Mouse (Mus musculus) forebrain, embryonic 13.5 days (tissue): Measurements from ENCODE around the gene Ppp1r12b. TPM values are rescaled to one million over a fixed set of nuclear protein-coding genes. Genes with fewer than 3 reads are reported as not detected.

Experiments used
- ATAC-seq: fragments of 200-750 bp; cut with Nextera tagmentation; 2 replicates; pipeline ENCODE4 v1.8.0; 2017
- H3K27ac ChIP-seq: fragments of 300-500 bp; sonication (generic); 2 replicates; pipeline ENCODE4 v1.5.1; 2015; ENCODE audit warnings: inconsistent platforms, mild to moderate bottlenecking, moderate library complexity
- H3K27me3 ChIP-seq: fragments of 300-500 bp; sonication (generic); 2 replicates; pipeline ENCODE4 v1.6.1; 2015; ENCODE audit warnings: mild to moderate bottlenecking, inconsistent platforms
- H3K36me3 ChIP-seq: fragments of 300-500 bp; sonication (generic); 2 replicates; pipeline ENCODE4 v1.6.1; 2015; ENCODE audit warnings: mild to moderate bottlenecking, inconsistent platforms; ENCODE audit not compliant: poor library complexity, severe bottlenecking
- H3K4me1 ChIP-seq: fragments of 300-500 bp; sonication (generic); 2 replicates; pipeline ENCODE4 v1.6.1; 2015; ENCODE audit warnings: inconsistent platforms
- H3K4me2 ChIP-seq: fragments of 300-500 bp; sonication (generic); 2 replicates; pipeline ENCODE4 v1.6.1; 2015; ENCODE audit warnings: inconsistent platforms, mild to moderate bottlenecking, moderate library complexity
- H3K4me3 ChIP-seq: fragments of 300-500 bp; sonication (generic); 2 replicates; pipeline ENCODE4 v1.5.1; 2015; ENCODE audit warnings: mild to moderate bottlenecking, inconsistent platforms
- H3K9ac ChIP-seq: fragments of 300-500 bp; sonication (generic); 2 replicates; pipeline ENCODE4 v1.6.1; 2015; ENCODE audit warnings: mild to moderate bottlenecking, inconsistent platforms
- H3K9me3 ChIP-seq: fragments of 300-500 bp; sonication (generic); replicated peaks from 2 replicates; pipeline ENCODE4 v1.6.1; 2016; ENCODE audit warnings: inconsistent platforms
- WGBS: fragments of 180-500 bp; shearing (Covaris S2); methylation state at CpG from one replicate; pipeline ENCODE4 v1.1.7; 2015; 5-methylcytosine and 5-hydroxymethylcytosine counted together
- polyA plus RNA-seq: library from polyadenylated mRNA; unstranded; fragments of >200 nt; fragmentation: Nextera tagmentation; extraction: Ambion mirVana; gene quantifications from 2 replicates; pipeline ENCODE4 v1.2.1, GENCODE M21; 2015

Gene Ppp1r12b
- polyA plus RNA-seq, 1 experiment from 2014 or later, result 11.2 TPM

DNA sequence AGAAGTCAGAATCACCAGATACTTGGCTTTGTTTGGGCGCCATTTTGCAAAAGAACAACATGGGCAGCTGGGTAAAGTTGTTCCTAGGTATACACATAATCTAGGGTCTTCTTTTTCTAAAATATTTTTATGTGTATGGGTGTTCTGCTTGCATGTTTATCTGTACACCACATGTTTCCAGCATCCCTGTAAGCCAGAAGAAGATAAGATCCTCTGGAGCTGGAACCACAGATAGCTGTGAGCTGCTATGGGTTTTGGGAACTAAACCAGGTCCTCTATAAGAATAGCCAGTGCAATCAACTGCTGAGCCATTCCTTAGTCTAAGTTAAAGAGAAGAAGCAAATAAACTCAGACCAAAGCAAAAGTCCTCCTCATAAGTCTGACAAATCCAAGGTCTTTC lies 138.6 kb downstream of the Ppp1r12b start:
- H3K9me3 ChIP-seq, result no peaks in the 10 kb centered on the region
- no peaks in the 10 kb centered on the region for H3K4me1 ChIP-seq
- no peak overlapping the region for H3K27ac ChIP-seq
- WGBS, result 91% methylated on average over 1 of the region's 1 CpGs
- no peak overlapping the region for H3K4me2 ChIP-seq
- no peak for ATAC-seq
- H3K36me3 ChIP-seq, result no peaks in the 10 kb centered on the region
- no peak overlapping the region for H3K4me3 ChIP-seq
- H3K9ac ChIP-seq, result no peak overlapping the region
- H3K27me3 ChIP-seq, result no peaks in the 10 kb centered on the region

DNA sequence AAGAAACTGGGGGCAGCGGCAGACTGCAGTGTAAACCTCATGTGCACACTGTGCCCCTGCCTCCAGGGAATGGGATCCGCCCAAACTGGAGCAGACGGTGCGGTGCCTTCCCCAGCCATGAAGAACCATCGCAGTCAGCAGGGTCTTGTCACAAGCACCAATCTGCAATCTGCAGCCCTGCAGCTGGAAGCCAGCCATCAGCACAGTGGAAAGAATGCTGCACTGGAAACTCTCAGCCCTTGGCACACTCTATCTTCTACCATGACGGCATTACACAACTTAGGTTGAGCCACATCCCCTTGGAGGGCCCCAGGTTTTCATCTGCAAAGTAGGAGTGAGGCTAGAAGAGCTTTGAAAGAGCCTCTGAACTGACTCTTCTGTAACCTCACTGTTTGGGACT lies 139.1 kb downstream of the Ppp1r12b start:
- no peaks in the 10 kb centered on the region for H3K27me3 ChIP-seq
- H3K36me3 ChIP-seq, result no peaks in the 10 kb centered on the region
- H3K4me3 ChIP-seq, result no peak overlapping the region
- H3K27ac ChIP-seq, result no peak overlapping the region
- no peaks in the 10 kb centered on the region for H3K9me3 ChIP-seq
- ATAC-seq, result peak; percentile 62; the same call in 1 of the 2 replicates
- H3K9ac ChIP-seq, result no peak overlapping the region
- H3K4me2 ChIP-seq, result no peak overlapping the region
- H3K4me1 ChIP-seq, result no peaks in the 10 kb centered on the region
- WGBS, result 70% methylated on average over 6 of the region's 6 CpGs

DNA sequence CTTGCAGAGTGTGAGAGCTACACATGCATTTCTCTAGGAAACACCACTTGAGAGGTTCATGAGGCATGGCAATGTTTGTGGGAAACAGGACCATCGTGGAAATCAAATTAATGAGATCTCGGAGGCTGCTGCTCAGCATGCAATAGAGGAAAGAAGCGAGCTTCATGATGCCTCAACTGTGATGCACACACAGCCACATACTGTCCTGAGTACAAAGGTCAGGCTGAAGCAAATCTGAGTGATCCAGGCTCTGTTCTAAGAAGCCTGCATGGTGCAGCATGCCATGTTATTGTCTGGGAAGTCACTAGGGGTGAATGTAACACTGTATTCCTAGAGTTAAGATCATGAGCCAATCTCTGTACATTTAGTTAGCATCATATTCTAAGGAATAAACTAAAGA lies 140.0 kb downstream of the Ppp1r12b start:
- Histone ChIP-seq H3K27ac (no peak overlapping the region), H3K4me1 (no peaks in the 10 kb centered on the region), H3K4me3 (no peak overlapping the region), H3K27me3 (no peaks in the 10 kb centered on the region), H3K9ac (no peak overlapping the region), H3K36me3 (no peaks in the 10 kb centered on the region), H3K4me2 (no peak overlapping the region), H3K9me3 (no peaks in the 10 kb centered on the region)
- 67% methylated on average over 3 of the region's 3 CpGs for WGBS
- ATAC-seq, result no peak

- Histone ChIP-seq H3K9me3 (no peaks in the 10 kb centered on the region), H3K27me3 (no peaks in the 10 kb centered on the region), H3K4me2 (no peak overlapping the region), H3K27ac (no peak overlapping the region), H3K9ac (no peak overlapping the region), H3K36me3 (no peaks in the 10 kb centered on the region), H3K4me3 (no peak overlapping the region), H3K4me1 (peaks cover 28% of the 10 kb centered on the region)
- 0 out of 2 replicates have a peak, but pooled peaks have one; percentile 45 for ATAC-seq
- WGBS, result 55% methylated on average over 9 of the region's 9 CpGs
These were observed 150.3 kb downstream of the Ppp1r12b start for GRCm38 (mm10) chr1:134805471-134805870.

- no peak overlapping the region for H3K9ac ChIP-seq
- no peak for ATAC-seq
- H3K4me3 ChIP-seq, result no peak overlapping the region
- 27% methylated on average over 5 of the region's 5 CpGs for WGBS
- no peak overlapping the region for H3K4me2 ChIP-seq
- no peaks in the 10 kb centered on the region for H3K9me3 ChIP-seq
- no peaks in the 10 kb centered on the region for H3K27me3 ChIP-seq
- H3K4me1 ChIP-seq, result peaks cover 28% of the 10 kb centered on the region
- no peak overlapping the region for H3K27ac ChIP-seq
- H3K36me3 ChIP-seq, result peaks cover 6% of the 10 kb centered on the region; the same call in 1 of the 2 replicates
These were observed 151.4 kb downstream of the Ppp1r12b start for GRCm38 (mm10) chr1:134804373-134804772.

GRCm38 (mm10) chr1:134803286-134804117 lies 152.2 kb downstream of the Ppp1r12b start:
- Histone ChIP-seq H3K9me3 (no peaks in the 10 kb centered on the region), H3K27ac (no peak overlapping the region), H3K4me3 (no peak overlapping the region), H3K27me3 (no peaks in the 10 kb centered on the region), H3K9ac (no peak overlapping the region), H3K36me3 (peaks cover 13% of the 10 kb centered on the region; the same call in 1 of the 2 replicates), H3K4me1 (peaks cover 28% of the 10 kb centered on the region), H3K4me2 (no peak overlapping the region)
- WGBS, result 53% methylated on average over 16 of the region's 16 CpGs
- ATAC-seq, result no peak

DNA sequence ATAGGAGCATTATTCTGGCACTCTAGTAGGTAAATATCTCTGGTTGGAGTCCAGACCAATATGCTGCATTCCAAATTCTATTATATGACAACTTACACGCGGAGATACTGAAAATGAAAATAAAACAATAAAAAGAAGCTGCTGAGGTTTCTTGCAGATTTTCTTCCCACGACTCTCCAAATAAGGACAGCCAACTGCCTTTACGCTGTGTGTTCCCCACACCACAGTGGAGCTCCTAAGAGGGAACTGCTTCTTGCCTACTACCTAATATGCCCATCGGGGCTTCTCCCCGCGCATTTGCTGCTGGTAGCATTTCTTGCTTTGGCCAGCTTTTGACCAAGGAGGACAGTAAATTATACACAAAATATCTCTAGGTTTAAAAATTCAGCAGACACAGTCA lies 154.0 kb downstream of the Ppp1r12b start:
- no peaks in the 10 kb centered on the region for H3K9me3 ChIP-seq
- no peak overlapping the region for H3K4me2 ChIP-seq
- no peaks in the 10 kb centered on the region for H3K27me3 ChIP-seq
- ATAC-seq, result no peak
- 93% methylated on average over 7 of the region's 7 CpGs for WGBS
- no peak overlapping the region for H3K9ac ChIP-seq
- H3K4me3 ChIP-seq, result no peak overlapping the region
- peaks cover 29% of the 10 kb centered on the region for H3K4me1 ChIP-seq
- H3K36me3 ChIP-seq, result peaks cover 17% of the 10 kb centered on the region
- no peak overlapping the region for H3K27ac ChIP-seq

GRCm38 (mm10) chr1:134796536-134796935 lies 159.2 kb downstream of the Ppp1r12b start:
- Histone ChIP-seq H3K9ac (no peak overlapping the region), H3K4me3 (no peak overlapping the region), H3K4me1 (peaks cover 10% of the 10 kb centered on the region; the same call in 1 of the 2 replicates), H3K9me3 (no peaks in the 10 kb centered on the region), H3K36me3 (peaks cover 17% of the 10 kb centered on the region), H3K27me3 (no peaks in the 10 kb centered on the region), H3K4me2 (no peak overlapping the region), H3K27ac (0 out of 2 replicates have a peak overlapping the region, but pooled peaks have one; percentile 4)
- no peak for ATAC-seq
- 74% methylated on average over 3 of the region's 3 CpGs for WGBS

DNA sequence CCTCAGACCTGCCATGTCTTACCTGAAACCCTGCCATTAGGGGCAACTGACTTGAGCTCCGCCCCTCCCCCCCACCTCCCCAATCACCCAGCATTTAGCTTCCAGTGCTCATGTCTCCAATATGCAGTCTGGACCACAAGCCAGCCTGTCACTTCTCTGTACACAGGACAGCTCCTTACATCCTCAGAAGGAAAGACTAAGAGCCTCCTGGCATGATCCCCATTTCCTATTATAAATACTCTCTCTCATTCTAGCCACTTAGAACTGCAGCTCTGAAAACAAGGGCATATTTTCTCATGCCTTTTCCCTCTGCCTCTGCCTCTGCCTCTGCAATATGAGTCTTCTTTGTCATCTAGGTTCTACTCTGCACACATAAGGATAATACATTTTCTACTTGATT lies 159.7 kb downstream of the Ppp1r12b start:
- Histone ChIP-seq H3K4me1 (peaks cover 10% of the 10 kb centered on the region; the same call in 1 of the 2 replicates), H3K4me2 (no peak overlapping the region), H3K9ac (no peak overlapping the region), H3K27ac (peak overlapping the region; percentile 40; the same call in 1 of the 2 replicates), H3K27me3 (no peaks in the 10 kb centered on the region), H3K36me3 (peaks cover 17% of the 10 kb centered on the region), H3K9me3 (no peaks in the 10 kb centered on the region), H3K4me3 (no peak overlapping the region)
- 81% methylated on average over 1 of the region's 1 CpGs for WGBS
- no peak for ATAC-seq

GRCm38 (mm10) chr1:134791456-134791855 lies 164.3 kb downstream of the Ppp1r12b start:
- ATAC-seq, result no peak
- H3K9me3 ChIP-seq, result no peaks in the 10 kb centered on the region

DNA sequence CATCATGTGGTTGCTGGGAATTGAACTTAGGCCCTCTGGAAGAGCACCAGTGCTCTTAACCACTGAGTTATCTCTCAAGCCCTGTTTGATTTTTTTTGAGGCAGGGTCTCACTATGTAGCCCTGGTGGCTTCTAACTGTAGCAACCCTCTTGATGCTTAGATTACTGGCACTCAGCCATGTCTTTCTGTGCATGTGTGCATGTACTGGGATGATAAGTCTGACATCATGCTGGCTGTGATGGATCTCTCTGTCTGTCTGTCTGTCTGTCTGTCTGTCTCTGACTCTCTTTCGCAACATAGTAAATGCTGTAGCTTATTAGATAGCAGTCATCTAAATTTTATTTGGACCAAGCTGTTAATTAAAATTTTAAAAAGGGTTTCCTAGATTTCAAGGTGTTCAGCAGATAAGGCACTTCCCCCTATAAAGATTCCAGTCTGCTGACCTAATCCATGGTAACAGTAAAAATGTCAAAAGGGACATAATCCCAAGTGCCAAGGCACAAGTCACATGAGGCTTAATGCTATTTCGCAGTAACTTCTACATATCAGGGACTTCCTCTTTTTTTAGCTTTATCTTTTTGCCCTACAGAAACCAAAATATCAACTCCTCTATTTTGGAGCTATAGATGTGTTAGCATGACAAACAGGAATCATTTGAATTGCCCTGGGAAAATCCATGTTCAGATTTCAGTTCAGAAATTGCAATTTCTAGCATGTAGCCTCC lies 164.9 kb downstream of the Ppp1r12b start:
- Histone ChIP-seq H3K9ac (no peak overlapping the region), H3K4me2 (no peak overlapping the region), H3K9me3 (no peaks in the 10 kb centered on the region), H3K4me1 (peaks cover 5% of the 10 kb centered on the region), H3K27ac (no peak overlapping the region), H3K4me3 (no peak overlapping the region), H3K36me3 (no peaks in the 10 kb centered on the region), H3K27me3 (no peaks in the 10 kb centered on the region)
- ATAC-seq, result no peak
- WGBS, result 89% methylated on average over 2 of the region's 2 CpGs

More at GRCm38 (mm10) chr1:134791456-134791855, 164.3 kb downstream of the Ppp1r12b start:
- Histone ChIP-seq H3K4me1 (peaks cover 9% of the 10 kb centered on the region), H3K27ac (no peak overlapping the region), H3K9ac (no peak overlapping the region), H3K4me2 (no peak overlapping the region), H3K36me3 (no peaks in the 10 kb centered on the region), H3K27me3 (no peaks in the 10 kb centered on the region), H3K4me3 (no peak overlapping the region)

- no peaks in the 10 kb centered on the region for H3K36me3 ChIP-seq
- H3K27me3 ChIP-seq, result no peaks in the 10 kb centered on the region
- H3K4me1 ChIP-seq, result peaks cover 3% of the 10 kb centered on the region; the same call in 1 of the 2 replicates
- no peak overlapping the region for H3K27ac ChIP-seq
- no peak overlapping the region for H3K4me2 ChIP-seq
- H3K9ac ChIP-seq, result no peak overlapping the region
- 46% methylated on average over 7 of the region's 7 CpGs for WGBS
- H3K4me3 ChIP-seq, result no peak overlapping the region
- no peak for ATAC-seq
- no peaks in the 10 kb centered on the region for H3K9me3 ChIP-seq
These were observed 167.6 kb downstream of the Ppp1r12b start for GRCm38 (mm10) chr1:134788096-134788495.
